Mouse (Mus musculus) ES-Bruce4 (cell line): ENCODE measurements around the gene Pla1a.

ENCODE experiments used
- EP300 ChIP-seq: IDR thresholded peaks from 2 replicates; pipeline ENCODE4 v1.6.1; 2011; ENCODE audit warnings: low read depth, low read length; ENCODE audit not compliant: insufficient read depth
- POLR2A ChIP-seq: IDR thresholded peaks from one replicate; pipeline ENCODE4 v1.8.1; 2011; ENCODE audit warnings: low read length; ENCODE audit not compliant: insufficient read depth

DNA sequence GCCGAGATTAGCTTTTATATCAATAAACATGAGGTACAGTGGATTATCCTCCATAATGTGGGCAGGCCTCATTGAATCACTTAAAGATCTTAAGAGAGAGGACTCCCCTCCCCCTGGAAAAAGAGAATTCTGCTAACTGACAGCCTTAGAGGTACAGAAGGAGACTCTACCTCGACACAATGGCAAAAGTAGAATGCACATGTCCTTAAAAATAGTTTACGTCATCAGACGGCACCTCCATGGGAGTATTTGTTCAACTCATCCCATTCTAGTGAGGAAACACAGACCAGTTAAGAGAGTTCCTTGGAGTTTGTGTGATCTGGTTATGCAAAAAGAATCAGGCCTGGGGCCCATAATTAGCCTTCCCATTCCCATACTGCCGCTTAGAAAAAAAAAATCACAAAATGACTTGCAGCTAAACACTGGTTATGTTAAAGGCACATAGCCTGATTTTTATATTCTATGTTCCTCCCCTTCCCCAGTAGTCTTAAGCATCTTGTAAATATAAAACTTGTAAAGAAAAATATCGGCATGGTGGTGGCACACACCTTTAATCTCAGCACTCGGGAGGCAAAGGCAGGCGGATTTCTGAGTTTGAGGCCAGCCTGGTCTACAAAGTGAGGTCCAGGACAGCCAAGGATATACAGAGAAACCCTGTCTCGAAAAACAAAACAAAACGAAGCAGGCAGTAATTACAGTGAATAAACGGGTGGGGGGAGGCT is 21.7 kb upstream of the Pla1a start:
- TF ChIP-seq POLR2A (no peak), EP300 (no peak)
